41 mouse cellular contexts compared by ENCODE assay signal in genomic region chr17:35539540-35539939, GRCm38 (mm10). TPM values are rescaled to one million over a fixed set of nuclear protein-coding genes. Genes with fewer than 3 reads are reported as not detected.
"Had no signal": no experiment of that assay in that cellular context is flagged by ENCODE, and none has a peak within 500 bp of the region (broad histone marks: within the 10 kb centered on the region; RNA-seq: fewer than 3 reads in every experiment).

No protein-coding gene starts in this region.

- H3K4me1 ChIP-seq: kidney, embryonic 15.5 days; limb, embryonic 13.5 days; limb, embryonic 15.5 days; liver, embryonic 12.5 days had no signal

- H3K4me3 ChIP-seq: heart, embryonic 10.5 days; heart, embryonic 12.5 days; hindbrain, embryonic 10.5 days; hindbrain, embryonic 12.5 days; kidney, embryonic 15.5 days; limb, embryonic 13.5 days; limb, embryonic 15.5 days; liver, embryonic 12.5 days had no signal

- H3K27ac ChIP-seq: heart, embryonic 10.5 days; hindbrain, embryonic 10.5 days; hindbrain, embryonic 12.5 days; hindbrain, embryonic 14.5 days; kidney, embryonic 15.5 days; kidney, postnatal 0 days; limb, embryonic 13.5 days; limb, embryonic 15.5 days; liver, embryonic 12.5 days; liver, embryonic 14.5 days had no signal

- ATAC-seq: hindbrain, embryonic 16.5 days; inflammation-experienced regulatory T-cells, adult 6 months; intestine, embryonic 16.5 days; liver, embryonic 12.5 days had no signal

- H3K36me3 ChIP-seq: heart, embryonic 10.5 days; heart, embryonic 12.5 days; hindbrain, embryonic 10.5 days; hindbrain, embryonic 12.5 days; kidney, embryonic 15.5 days; limb, embryonic 13.5 days; limb, embryonic 15.5 days; liver, embryonic 12.5 days had no signal

- H3K9ac ChIP-seq: heart, embryonic 12.5 days; hindbrain, embryonic 12.5 days; hindbrain, embryonic 14.5 days; kidney, embryonic 15.5 days; limb, embryonic 13.5 days; limb, embryonic 15.5 days; liver, embryonic 12.5 days; liver, embryonic 14.5 days had no signal

- H3K27me3 ChIP-seq: hindbrain, embryonic 12.5 days; kidney, embryonic 15.5 days; limb, embryonic 13.5 days; limb, embryonic 15.5 days; liver, embryonic 12.5 days had no signal

- DNase-seq: gastrocnemius, postnatal 25 days; heart, adult 18-20 months; heart, postnatal 10 days; heart, postnatal 4 days; kidney, adult 11 months; kidney, adult 2 months; kidney, adult 9 months; kidney, postnatal 14 days; kidney, postnatal 36 days; layer of hippocampus, postnatal 36 days; left cerebral cortex, postnatal 4 days had no signal

- H3K4me2 ChIP-seq: heart, embryonic 12.5 days; hindbrain, embryonic 12.5 days; hindbrain, embryonic 14.5 days; kidney, embryonic 15.5 days; limb, embryonic 13.5 days; limb, embryonic 15.5 days; liver, embryonic 12.5 days had no signal

- H3K9me3 ChIP-seq: heart, embryonic 10.5 days; heart, embryonic 12.5 days; hindbrain, embryonic 10.5 days; hindbrain, embryonic 12.5 days; kidney, embryonic 15.5 days; limb, embryonic 13.5 days; limb, embryonic 15.5 days; liver, embryonic 12.5 days had no signal

RNA-seq across cellular contexts. Expression of gene Psors1c2, which starts 6.5 kb away (rescaled TPM):
- total RNA-seq: gastrocnemius, adult 18-20 months; gastrocnemius, adult 8-10 months; gastrocnemius, postnatal 25 days; gastrocnemius, postnatal 4 days; granulocyte monocyte progenitor cell, adult 5-6 weeks; heart, adult 18-20 months; heart, adult 8-10 months; heart, postnatal 10 days; heart, postnatal 25 days; heart, postnatal 4 days; liver, adult 2 months had no signal
- polyA plus RNA-seq: liver, adult 2 months had no signal

RNA-seq across cellular contexts. Expression of gene Cdsn, which starts 12.4 kb away (rescaled TPM):
- total RNA-seq: granulocyte monocyte progenitor cell, adult 5-6 weeks; liver, adult 2 months had no signal
- polyA plus RNA-seq: inflammation-experienced regulatory T-cells, adult 6 months; kidney, embryonic 15.5 days; limb, embryonic 11.5 days; liver, adult 2 months; liver, embryonic 12.5 days; liver, embryonic 14.5 days had no signal

RNA-seq across cellular contexts. Expression of gene 2300002M23Rik, which starts 27.7 kb away (rescaled TPM):
- total RNA-seq: gastrocnemius, adult 18-20 months; gastrocnemius, adult 8-10 months; gastrocnemius, postnatal 25 days; gastrocnemius, postnatal 4 days; granulocyte monocyte progenitor cell, adult 5-6 weeks; heart, adult 18-20 months; heart, adult 8-10 months; heart, postnatal 10 days; heart, postnatal 25 days; heart, postnatal 4 days; layer of hippocampus, adult 18-20 months; layer of hippocampus, postnatal 14 days; layer of hippocampus, postnatal 36 days; left cerebral cortex, adult 18-20 months; left cerebral cortex, adult 8-10 months; left cerebral cortex, postnatal 10 days; left cerebral cortex, postnatal 25 days; left cerebral cortex, postnatal 4 days; liver, adult 2 months had no signal
- polyA plus RNA-seq: heart, embryonic 10.5 days; heart, embryonic 12.5 days; heart, embryonic 14.5 days; hindbrain, embryonic 10.5 days; hindbrain, embryonic 12.5 days; hindbrain, embryonic 14.5 days; inflammation-experienced regulatory T-cells, adult 6 months; intestine, embryonic 16.5 days; kidney, embryonic 15.5 days; kidney, postnatal 0 days; large intestine, adult 2 months; limb, embryonic 11.5 days; limb, embryonic 13.5 days; liver, adult 2 months; liver, embryonic 12.5 days; liver, embryonic 14.5 days had no signal
